Mouse (Mus musculus) heart, postnatal 36 days (tissue): ENCODE results near the gene Narfl. TPM values are rescaled to one million over a fixed set of nuclear protein-coding genes. Genes with fewer than 3 reads are reported as not detected.
"Not testable (repeated sequence)": the region's sequence is repeated elsewhere in the genome, so short reads cannot be mapped to it uniquely, and the experiment has no call there.

Source experiments
- DNase-seq, 2 experiments: peaks; one replicate each; pipeline ENCODE4 v3.0.0; 2021 to 2022
- intact Hi-C: fragments of 180-260 bp; cut with DNase I; formaldehyde crosslinking; loops from one replicate; pipeline ENCODE4 v1.15.1; 2025
- total RNA-seq, 2 experiments: library from RNA; stranded (reverse); gene quantifications; 2 replicates each; pipeline ENCODE4 v1.2.3; 2021

Gene Narfl
- total RNA-seq, 2 experiments from 2014 or later: 40.9 to 44.8 TPM

DNA sequence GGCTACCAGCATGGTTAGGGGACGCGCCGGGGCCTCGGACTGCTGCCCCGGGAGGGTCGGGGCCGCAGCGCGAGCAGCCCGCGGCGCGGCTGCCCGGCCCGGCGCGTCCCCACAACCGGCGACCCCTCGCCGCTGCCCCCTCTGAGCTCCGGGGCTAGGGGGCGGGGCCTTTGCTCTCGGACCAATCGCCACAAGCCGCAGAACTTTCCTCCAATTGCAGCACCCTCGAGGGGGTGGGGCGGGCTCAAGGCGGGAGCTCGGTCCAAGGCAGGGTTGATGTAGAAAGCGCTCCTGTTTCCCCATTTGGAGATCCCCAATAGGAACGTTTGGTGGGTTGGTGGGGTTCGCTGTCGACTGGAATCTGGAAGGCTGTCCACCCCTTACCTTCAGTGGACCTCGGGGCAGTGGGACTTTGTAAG lies 23.4 kb downstream of the Narfl start, which contains the start of gene Metrn:
Metrn (minus strand) TSS at position 186 of the 419 bp plus-strand sequence.
- peak; percentile 85 for DNase-seq
- intact Hi-C loops: loop anchor here (1.0 kb wide), 1 partner anchor 24 kb away; the partner anchor contains the start of gene Narfl

DNA sequence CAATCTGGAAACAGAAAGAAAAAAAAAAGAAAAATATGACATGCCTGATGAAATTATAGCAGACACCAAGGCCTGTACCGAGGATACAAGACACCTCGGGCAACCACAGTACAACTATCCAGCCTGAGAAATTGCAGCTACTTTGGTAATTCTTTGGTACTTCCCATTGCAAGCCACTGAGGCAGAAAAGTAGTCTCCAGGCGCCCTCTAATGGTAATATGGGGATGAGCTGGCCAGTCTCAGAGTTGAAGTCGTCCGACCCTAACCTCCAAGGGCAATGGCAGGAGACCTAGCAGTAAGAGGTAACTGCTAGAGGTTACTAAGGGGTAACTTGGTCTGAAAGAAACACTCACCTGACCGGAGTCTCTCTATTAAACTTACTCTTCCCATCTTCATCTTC lies 27.5 kb downstream of the Narfl start:
- DNase-seq: peak; percentile 68 to 69
- intact Hi-C loops: loop anchor here (1.0 to 5.0 kb wide), 3 partner anchors 28 to 324 kb away; partner anchors contain the start of gene Narfl

DNA sequence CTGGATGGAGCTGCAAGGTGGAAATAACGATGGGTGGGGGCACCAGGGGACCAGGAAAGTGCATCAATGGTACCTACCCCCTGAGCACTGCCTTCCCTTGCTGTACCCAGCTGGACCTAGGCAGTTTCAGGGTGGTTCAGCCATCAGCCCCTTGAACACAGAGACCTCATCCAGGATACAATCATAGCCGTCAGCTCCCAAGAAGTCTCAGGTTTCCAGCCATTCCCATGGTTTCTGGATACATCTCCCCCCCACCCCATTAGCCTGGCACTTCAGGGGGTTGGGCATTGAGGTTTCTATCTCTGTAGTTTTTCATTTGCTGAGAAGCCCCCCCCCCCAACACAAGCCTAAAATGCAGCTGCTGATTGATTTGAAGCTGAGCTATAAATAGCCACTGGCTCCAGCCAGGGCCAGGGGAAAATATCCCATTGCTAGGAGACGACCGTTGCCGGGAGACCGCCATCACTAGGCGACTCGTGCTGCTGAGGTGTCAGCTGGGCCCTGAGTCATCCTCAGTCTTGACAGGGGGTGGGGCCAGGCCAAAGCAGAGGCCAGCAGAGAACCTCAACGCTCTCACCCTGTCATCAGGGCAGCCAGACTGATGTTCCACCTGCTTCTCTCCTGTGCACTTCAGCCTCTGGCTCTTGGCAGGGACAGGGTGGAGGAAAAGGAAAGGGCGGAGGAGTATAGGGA lies 29.4 kb downstream of the Narfl start:
- DNase-seq: peak; percentile 39 to 50
- intact Hi-C loops: loop anchor here (5.0 kb wide), 1 partner anchor 326 kb away; no protein-coding TSS in a partner anchor

- intact Hi-C loops: no loop called here
- no peak for DNase-seq
Observed at GRCm38 (mm10) chr17:25806507-25806906, 32.9 kb downstream of the Narfl start.

- DNase-seq, intact Hi-C loops: not testable (repeated sequence)
Observed at GRCm38 (mm10) chr17:25807452-25807851, 33.9 kb downstream of the Narfl start.

- intact Hi-C loops: no loop called here
- DNase-seq: no peak
Observed at GRCm38 (mm10) chr17:25808028-25808427, 34.5 kb downstream of the Narfl start.

DNA sequence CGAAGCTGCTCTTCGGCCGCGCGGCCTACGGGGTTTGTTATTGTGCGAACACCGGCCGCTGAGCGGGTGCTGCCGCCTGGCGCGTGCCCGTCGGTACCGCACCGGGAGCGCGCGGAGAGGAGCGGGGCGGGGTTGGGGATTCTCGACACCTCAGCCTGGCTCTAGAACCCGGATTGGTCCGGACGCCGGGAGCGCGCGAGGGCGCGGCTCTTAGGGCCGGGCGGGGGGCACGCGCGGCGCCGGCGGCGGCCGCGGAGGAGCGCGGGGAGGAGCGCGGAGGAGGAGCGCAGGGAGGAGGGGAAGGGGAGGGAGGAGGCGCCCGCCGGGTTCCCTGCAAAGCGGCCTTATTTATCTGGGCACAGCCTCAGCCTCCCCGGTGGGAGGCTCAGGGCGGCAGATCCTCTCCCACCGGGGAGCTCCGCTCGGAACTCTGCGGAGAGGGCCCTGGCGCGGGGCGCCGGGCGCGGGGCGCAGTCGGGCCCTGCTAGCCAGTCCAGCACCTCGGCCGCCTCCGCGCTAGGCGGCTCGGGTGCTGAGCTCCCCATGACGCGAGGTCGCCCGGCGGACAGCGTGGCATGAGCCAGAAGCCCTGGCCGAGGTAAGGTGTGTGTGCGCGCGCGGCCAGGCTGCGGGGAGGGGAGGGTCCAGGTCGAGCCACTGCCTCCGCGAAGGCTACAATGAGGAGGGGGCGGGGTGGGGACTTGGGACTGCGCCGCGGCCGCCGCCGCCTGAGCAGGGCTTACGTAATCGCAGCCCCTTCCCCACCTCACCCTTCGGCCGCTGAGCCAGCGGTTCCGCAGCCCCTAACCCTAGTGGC lies 35.4 kb downstream of the Narfl start, which contains the start of gene Fbxl16:
Fbxl16 (plus strand) TSS at position 297 of the 817 bp plus-strand sequence.
- intact Hi-C loops: no loop called here
- peak; percentile 55 to 64 for DNase-seq

DNA sequence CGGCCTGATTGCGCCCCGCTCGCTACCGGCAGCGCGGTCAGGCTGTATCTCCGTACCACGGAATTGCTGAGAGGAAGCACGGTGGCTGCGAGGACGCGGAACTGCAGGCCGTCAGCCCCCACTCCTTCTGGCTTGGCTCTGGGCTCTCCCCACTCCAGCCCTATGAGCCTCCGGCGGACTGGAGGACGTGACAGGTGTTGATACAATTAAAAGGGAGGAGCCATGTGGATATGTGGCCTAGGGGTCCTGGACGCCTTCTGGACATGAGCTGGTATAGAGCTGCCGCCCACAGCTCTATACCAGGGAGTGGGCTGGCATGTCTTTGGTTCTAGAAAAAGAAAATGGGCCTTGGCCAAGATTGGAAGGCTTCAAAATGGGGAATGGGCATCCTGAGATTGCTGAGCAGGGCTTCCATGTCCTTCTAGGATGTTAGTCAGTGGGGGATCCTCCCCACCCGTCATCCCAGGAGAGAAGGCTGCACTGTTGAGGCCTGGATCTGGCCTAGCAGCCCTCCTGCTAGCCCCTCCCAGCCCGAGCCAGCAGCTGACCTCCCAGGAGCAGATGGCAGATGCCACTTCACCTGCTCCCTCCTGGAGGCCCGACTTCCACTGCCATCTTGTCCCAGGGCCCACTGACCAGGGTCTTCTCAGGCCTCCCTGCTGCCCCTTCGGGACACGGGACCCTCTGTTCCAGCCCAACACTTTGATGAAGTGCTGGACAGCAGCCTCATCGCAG lies 36.2 kb downstream of the Narfl start:
- intact Hi-C loops: no loop called here
- no peak for DNase-seq

DNA sequence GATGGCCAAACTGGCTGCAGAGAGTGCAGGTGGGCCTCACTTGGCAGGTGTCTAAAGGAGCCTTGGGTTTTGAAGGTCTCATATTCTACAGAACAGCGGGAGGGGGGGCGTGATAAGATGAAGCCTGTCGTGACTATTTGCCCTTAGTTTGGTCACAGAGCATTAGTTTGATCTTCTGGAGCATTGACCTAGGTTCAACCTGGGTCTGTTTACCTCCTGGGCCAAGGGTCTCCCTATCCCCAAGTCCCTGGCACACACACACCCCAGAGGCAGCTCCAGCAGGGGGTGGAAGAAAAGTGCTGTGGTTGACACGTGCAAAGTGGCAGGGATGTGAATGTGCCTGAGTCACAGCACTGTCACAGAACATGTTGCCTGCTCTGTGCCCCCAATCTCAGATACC lies 37.3 kb downstream of the Narfl start:
- no peak for DNase-seq
- intact Hi-C loops: no loop called here

- peak; percentile 78 to 88 for DNase-seq
- intact Hi-C loops: no loop called here
Observed at GRCm38 (mm10) chr17:25813471-25813870, 39.9 kb downstream of the Narfl start.

GRCm38 (mm10) chr17:25817662-25818061 lies 44.1 kb downstream of the Narfl start:
- DNase-seq: no peak
- intact Hi-C loops: no loop called here

- no peak for DNase-seq
- intact Hi-C loops: no loop called here
Observed at GRCm38 (mm10) chr17:25818851-25819780, 45.5 kb downstream of the Narfl start.

GRCm38 (mm10) chr17:25823452-25823851 lies 49.9 kb downstream of the Narfl start, which contains the start of gene Wdr24:
Gene Wdr24 (plus strand): TSS chr17:25823627.
- intact Hi-C loops: no loop called here
- DNase-seq: peak; percentile 72 to 83

- intact Hi-C loops: no loop called here
- peak in 1 of 2 experiments; percentile 1 for DNase-seq
Observed at GRCm38 (mm10) chr17:25824362-25825142, 51.0 kb downstream of the Narfl start.

GRCm38 (mm10) chr17:25825311-25825710 lies 51.7 kb downstream of the Narfl start:
- no peak for DNase-seq
- intact Hi-C loops: no loop called here

DNA sequence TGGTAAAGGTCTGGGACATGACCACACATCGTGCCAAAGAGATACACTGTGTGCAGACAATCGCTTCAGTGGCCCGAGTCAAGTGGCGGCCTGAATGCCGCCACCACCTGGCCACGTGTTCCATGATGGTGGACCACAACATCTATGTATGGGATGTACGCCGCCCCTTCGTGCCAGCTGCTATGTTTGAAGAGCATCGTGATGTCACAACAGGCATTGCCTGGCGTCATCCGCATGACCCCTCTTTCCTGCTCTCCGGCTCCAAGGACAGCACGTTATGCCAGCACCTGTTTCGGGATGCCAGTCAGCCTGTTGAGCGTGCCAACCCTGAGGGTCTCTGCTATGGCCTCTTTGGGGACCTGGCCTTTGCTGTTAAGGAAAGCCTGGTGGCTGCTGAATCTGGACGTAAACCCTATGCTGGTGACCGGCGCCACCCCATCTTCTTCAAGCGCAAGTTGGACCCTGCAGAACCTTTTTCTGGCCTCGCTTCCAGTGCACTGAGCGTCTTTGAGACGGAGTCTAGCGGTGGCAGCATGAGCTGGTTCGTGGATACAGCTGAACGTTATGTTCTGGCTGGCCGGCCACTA lies 52.5 kb downstream of the Narfl start:
- intact Hi-C loops: no loop called here
- DNase-seq: no peak

DNA sequence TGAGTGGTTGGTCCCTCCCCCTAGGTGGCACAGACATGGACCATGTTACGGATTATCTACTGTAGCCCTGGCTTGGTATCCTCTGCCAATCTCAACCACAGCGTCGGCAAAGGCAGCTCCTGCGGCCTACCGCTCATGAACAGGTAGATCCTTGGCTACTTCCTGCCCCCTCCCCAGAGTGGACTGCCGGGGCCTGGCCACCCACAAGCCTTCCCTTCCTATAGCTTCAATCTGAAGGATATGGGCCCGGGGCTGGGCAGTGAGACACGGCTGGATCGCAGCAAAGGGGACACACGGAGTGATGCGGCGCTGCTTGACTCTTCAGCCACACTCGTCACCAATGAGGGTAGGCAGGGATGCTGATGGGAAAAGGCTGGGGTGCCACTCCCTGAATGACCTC lies 53.4 kb downstream of the Narfl start:
- intact Hi-C loops: no loop called here

GRCm38 (mm10) chr17:25827546-25828222 lies 54.1 kb downstream of the Narfl start:
- DNase-seq: no peak

More for the DNA sequence above, 53.4 kb downstream of the Narfl start:
- no peak for DNase-seq

More at GRCm38 (mm10) chr17:25827546-25828222, 54.1 kb downstream of the Narfl start:
- intact Hi-C loops: no loop called here
